Mouse (Mus musculus) heart, embryonic 15.5 days (tissue): ENCODE data around the gene Elmod2. TPM values are rescaled to one million over a fixed set of nuclear protein-coding genes. Genes with fewer than 3 reads are reported as not detected.

Experiments
- ATAC-seq: fragments of 200-750 bp; cut with Nextera tagmentation; replicated peaks from 2 replicates; pipeline ENCODE4 v1.8.0; 2017; ENCODE audit warnings: low read depth, moderate TSS enrichment; ENCODE audit not compliant: insufficient number of reproducible peaks, insufficient read depth, low FRiP score
- H3K27ac ChIP-seq: fragments of 300-500 bp; sonication (generic); 2 replicates; pipeline ENCODE4 v1.5.1; 2015; ENCODE audit warnings: mild to moderate bottlenecking, inconsistent platforms
- H3K27me3 ChIP-seq: fragments of 300-500 bp; sonication (generic); 2 replicates; pipeline ENCODE4 v1.6.1; 2015; ENCODE audit warnings: inconsistent platforms
- H3K36me3 ChIP-seq: fragments of 300-500 bp; sonication (generic); 2 replicates; pipeline ENCODE4 v1.6.1; 2015; ENCODE audit warnings: mild to moderate bottlenecking, inconsistent platforms
- H3K4me1 ChIP-seq: fragments of 300-500 bp; sonication (generic); replicated peaks from 2 replicates; pipeline ENCODE4 v1.6.1; 2015; ENCODE audit warnings: inconsistent platforms
- H3K4me2 ChIP-seq: fragments of 300-500 bp; sonication (generic); 2 replicates; pipeline ENCODE4 v1.6.1; 2015; ENCODE audit warnings: inconsistent platforms, mild to moderate bottlenecking, moderate library complexity
- H3K4me3 ChIP-seq: fragments of 300-500 bp; sonication (generic); 2 replicates; pipeline ENCODE4 v1.5.1; 2015; ENCODE audit warnings: mild to moderate bottlenecking, inconsistent platforms
- H3K9ac ChIP-seq: fragments of 300-500 bp; sonication (generic); 2 replicates; pipeline ENCODE4 v1.6.1; 2015; ENCODE audit warnings: mild to moderate bottlenecking, inconsistent platforms
- H3K9me3 ChIP-seq: fragments of 300-500 bp; sonication (generic); replicated peaks from 2 replicates; pipeline ENCODE4 v1.6.1; 2016; ENCODE audit warnings: inconsistent platforms
- WGBS: fragments of 180-500 bp; shearing (Covaris S2); methylation state at CpG from one replicate; pipeline ENCODE4 v1.1.7; 2015; ENCODE audit warnings: mixed read lengths; 5-methylcytosine and 5-hydroxymethylcytosine counted together
- polyA plus RNA-seq: library from polyadenylated mRNA; unstranded; fragments of >200 nt; fragmentation: Nextera tagmentation; extraction: Ambion mirVana; gene quantifications from 2 replicates; pipeline ENCODE4 v1.2.1, GENCODE M21; 2015

Gene Elmod2
- polyA plus RNA-seq, 1 experiment from 2014 or later: 9.2 TPM

- H3K4me2 ChIP-seq: no peak overlapping the region
- no peaks in the 10 kb centered on the region for H3K36me3 ChIP-seq
- no peaks in the 10 kb centered on the region for H3K9me3 ChIP-seq
- ATAC-seq: no peak
- H3K4me1 ChIP-seq: 0 out of 2 replicates have a peak, but pooled peaks cover 3% of the 10 kb centered on the region
- no peak overlapping the region for H3K4me3 ChIP-seq
- WGBS: 69% methylated on average over 6 of the region's 6 CpGs
- no peak overlapping the region for H3K9ac ChIP-seq
- H3K27me3 ChIP-seq: no peaks in the 10 kb centered on the region
- H3K27ac ChIP-seq: no peak overlapping the region
These were observed 53.9 kb downstream of the Elmod2 start for GRCm38 (mm10) chr8:83278431-83278830.

DNA sequence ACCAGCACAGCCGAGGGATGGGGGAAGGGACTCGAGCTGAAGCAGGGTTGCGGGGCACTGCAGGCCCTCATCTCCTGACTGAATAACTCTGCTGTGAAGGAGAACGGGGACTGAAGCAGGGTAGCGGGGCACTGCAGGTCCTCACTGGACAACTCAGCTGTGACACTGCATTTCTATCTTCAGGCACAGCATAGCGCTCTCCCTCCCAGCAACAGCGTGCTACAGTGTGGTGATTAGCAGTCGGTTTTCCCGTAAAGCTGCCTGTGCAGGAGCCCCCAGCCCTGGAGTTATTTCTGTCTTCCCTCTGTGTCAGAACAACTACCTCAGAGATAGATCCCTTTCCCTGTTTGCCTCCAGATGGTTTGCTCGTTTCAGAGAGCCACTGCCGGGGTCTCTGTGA lies 57.8 kb downstream of the Elmod2 start:
- ATAC-seq: peak; percentile 55; the same call in 1 of the 2 replicates
- no peaks in the 10 kb centered on the region for H3K27me3 ChIP-seq
- no peak overlapping the region for H3K27ac ChIP-seq
- 31% methylated on average over 11 of the region's 11 CpGs for WGBS
- H3K4me3 ChIP-seq: 0 out of 2 replicates have a peak overlapping the region, but pooled peaks have one; percentile 0
- H3K9me3 ChIP-seq: no peaks in the 10 kb centered on the region
- no peak overlapping the region for H3K9ac ChIP-seq
- H3K4me1 ChIP-seq: 0 out of 2 replicates have a peak, but pooled peaks cover 3% of the 10 kb centered on the region
- no peaks in the 10 kb centered on the region for H3K36me3 ChIP-seq
- peak overlapping the region; percentile 32 for H3K4me2 ChIP-seq

GRCm38 (mm10) chr8:83272464-83272863 lies 59.8 kb downstream of the Elmod2 start:
- Histone ChIP-seq H3K4me1 (0 out of 2 replicates have a peak, but pooled peaks cover 3% of the 10 kb centered on the region), H3K9me3 (no peaks in the 10 kb centered on the region), H3K9ac (no peak overlapping the region), H3K27me3 (no peaks in the 10 kb centered on the region), H3K4me3 (no peak overlapping the region), H3K27ac (no peak overlapping the region), H3K4me2 (no peak overlapping the region), H3K36me3 (no peaks in the 10 kb centered on the region)
- no peak for ATAC-seq
- 66% methylated on average over 10 of the region's 10 CpGs for WGBS

- ATAC-seq: no peak
- Histone ChIP-seq H3K36me3 (no peaks in the 10 kb centered on the region; the same call in 1 of the 2 replicates), H3K9me3 (no peaks in the 10 kb centered on the region), H3K4me2 (no peak overlapping the region), H3K4me1 (0 out of 2 replicates have a peak, but pooled peaks cover 3% of the 10 kb centered on the region), H3K9ac (no peak overlapping the region), H3K27me3 (no peaks in the 10 kb centered on the region), H3K27ac (no peak overlapping the region), H3K4me3 (no peak overlapping the region)
- 95% methylated on average over 14 of the region's 14 CpGs for WGBS
These were observed 61.1 kb downstream of the Elmod2 start for GRCm38 (mm10) chr8:83271172-83271571.

Other genes starting within 250 kb of the Elmod2 start
- gene Tbc1d9, start 167.1 kb downstream of the Elmod2 start, polyA plus RNA-seq: 0.73 and 1.4 TPM in 2 replicates
- 0.45 and 0.90 TPM in 2 replicates for gene Gm10645, start 166.3 kb downstream of the Elmod2 start, polyA plus RNA-seq
- not detected in 2 replicates for gene Ucp1, start 42.1 kb downstream of the Elmod2 start, polyA plus RNA-seq
- not detected in 2 replicates for gene Mgat4d, start 16.0 kb upstream of the Elmod2 start, polyA plus RNA-seq
- gene Clgn, start 57.4 kb upstream of the Elmod2 start, polyA plus RNA-seq: 0.04 and 0.10 TPM in 2 replicates
- gene Scoc, start 125.9 kb upstream of the Elmod2 start, polyA plus RNA-seq: 68.4 and 80.7 TPM in 2 replicates
- gene Olfr370, start 203.3 kb upstream of the Elmod2 start, polyA plus RNA-seq: not detected in 2 replicates
- gene Ndufb7, start 234.2 kb upstream of the Elmod2 start, polyA plus RNA-seq: 537 and 672 TPM in 2 replicates